Mouse (Mus musculus): ENCODE data around the gene Gm10354.
"Not testable (repeated sequence)": the region's sequence is repeated elsewhere in the genome, so short reads cannot be mapped to it uniquely, and the experiment has no call there.

The Gm10354 gene

DNA sequence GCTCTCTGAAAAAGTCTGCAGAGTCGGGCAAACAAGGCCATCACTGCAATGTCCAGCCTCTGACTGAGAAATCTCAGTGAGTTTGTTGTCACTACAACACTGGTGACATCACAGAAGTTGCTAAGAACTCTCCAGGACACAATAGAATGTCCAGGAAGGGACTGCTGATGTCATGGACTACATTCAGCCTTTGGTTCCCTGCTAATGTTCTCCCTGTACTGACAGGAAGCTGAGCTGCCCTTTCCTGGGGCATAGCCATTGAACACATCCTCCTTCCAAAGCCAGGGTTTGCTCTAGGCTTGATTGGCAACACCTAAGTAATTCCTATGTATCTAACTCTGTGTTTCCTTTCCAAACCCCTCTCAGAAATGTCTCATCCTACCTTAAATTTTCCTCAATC, at the start of gene Gm10354:
Gene Gm10354 (minus strand): TSS at position 101 of the 400 bp plus-strand sequence.
- DNase-seq (ENCODE audit: low spot score in 2 of 2): not testable (repeated sequence)

DNA sequence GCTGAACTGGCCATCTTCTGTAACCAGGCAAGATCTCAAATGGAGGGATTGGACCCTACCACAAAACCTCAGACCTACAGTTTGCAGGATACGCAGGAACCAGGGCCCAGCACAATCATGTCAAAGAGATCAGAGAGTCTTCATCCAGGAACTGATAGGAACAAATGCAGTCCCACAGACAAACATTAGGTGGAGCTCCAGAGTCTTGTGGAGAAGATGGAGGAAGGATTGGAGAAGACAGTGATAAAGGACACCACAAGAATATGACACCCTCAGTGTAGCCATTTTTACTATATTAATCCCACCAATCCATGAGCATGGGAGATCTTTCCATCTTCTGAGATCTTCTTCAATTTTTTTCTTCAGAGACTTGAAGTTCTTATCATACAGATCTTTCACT, 45.6 kb upstream of the Gm10354 start:
- DNase-seq (ENCODE audit: low spot score in 2 of 2): not testable (repeated sequence)

DNA sequence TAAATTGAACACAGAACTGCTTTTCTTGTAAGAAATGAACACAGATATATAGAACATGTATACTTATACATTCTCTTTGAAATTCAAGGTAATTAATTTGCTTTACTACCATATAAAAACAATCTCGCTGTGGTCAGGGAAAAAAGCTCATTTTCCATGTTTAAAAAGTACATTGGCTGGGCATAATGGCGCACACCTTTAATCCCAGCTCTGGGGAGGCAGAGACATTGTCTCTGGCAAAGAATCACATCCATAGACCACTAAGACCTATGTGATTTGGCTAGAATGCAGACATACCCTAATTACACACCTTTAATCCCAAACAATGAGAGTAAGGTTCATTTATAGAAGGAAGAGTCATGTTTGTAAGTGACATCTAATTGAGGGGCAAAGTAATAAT, 41.3 kb upstream of the Gm10354 start:
- DNase-seq (ENCODE audit: low spot score in 2 of 2): not testable (repeated sequence)

DNA sequence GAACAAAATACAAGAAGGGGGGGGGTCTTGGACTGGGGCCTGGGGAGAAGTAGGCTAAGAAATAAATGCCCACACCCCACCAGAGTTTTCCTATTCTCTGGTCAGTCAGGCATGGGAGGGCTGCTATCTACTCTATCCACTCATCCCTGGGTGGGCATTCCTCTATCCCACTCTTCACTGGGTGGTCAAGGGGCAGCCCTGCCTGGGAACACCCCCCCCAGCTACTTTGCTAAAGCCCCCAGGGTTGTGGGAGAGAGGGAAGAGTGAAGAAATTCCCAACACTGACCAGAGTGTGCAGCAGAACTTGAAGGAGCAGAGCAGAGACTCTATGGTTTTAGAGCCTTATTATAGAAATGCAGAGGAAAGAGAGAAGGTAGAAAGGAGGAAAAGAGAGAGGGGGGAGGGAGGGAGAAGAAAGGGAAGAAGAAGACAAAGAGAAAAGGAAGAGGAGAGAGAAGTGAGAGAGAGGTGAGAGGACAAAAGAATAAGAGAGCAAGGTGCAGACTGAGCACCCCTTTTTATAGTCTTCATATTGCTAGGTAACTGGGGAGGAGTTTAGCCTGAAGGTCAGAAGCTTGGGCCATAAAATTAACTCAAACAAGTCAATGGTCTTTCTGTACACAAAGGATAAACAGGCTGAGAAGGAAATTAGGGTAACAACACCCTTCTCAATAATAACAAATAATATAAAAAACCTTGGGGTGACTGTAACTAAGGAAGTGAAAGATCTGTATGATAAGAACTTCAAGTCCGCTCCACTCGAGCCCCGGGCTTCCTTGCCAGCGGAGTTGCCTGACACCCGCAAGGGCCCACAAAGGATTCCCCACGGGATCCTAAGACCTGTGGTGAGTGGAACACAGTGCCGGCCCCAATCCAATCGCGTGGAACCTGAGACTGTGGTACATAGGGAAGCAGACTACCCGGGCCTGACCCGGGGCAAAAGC, 32.2 kb upstream of the Gm10354 start:
- not testable (repeated sequence) for DNase-seq (ENCODE audit: low spot score in 2 of 2)

DNA sequence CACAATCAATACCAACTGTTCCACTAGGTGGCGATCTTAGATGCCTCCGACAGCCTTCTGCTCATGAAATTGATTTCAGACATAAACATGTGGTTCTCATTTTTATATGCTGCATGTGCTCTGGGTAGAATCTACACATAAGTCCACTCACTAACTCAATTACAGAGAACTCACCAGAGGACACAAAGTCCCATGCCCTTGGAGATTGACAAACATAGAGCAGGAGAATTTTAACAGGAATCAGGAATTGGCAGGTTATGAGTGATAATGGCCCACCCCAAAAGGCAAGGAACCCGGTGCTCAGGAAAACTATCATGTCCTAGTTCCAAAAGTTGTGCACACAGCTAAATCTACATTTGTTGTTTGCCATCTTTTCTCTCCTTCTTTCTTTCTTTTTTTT, 28.2 kb upstream of the Gm10354 start:
- not testable (repeated sequence) for DNase-seq (ENCODE audit: low spot score in 2 of 2)

DNA sequence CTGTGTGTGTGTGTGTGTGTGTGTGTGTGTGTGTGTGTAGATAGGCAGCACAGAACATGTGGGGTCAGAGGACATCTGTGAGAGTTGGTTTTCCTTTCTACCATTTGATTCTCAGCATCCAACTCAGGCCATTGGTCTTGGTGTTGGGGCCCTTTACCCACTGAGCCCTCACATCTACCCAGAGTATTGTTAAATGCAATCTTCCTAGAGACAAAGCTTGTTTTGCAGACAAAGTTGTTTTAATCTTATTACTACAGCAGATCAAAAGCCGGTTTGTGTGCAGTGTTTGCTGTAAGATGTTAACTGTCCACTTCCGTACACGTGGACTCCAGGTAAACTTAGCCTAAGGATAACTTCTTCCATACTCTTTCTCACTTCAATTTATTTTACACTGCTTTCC, 27.6 kb upstream of the Gm10354 start:
- DNase-seq (ENCODE audit: low spot score in 2 of 2): not testable (repeated sequence)

DNA sequence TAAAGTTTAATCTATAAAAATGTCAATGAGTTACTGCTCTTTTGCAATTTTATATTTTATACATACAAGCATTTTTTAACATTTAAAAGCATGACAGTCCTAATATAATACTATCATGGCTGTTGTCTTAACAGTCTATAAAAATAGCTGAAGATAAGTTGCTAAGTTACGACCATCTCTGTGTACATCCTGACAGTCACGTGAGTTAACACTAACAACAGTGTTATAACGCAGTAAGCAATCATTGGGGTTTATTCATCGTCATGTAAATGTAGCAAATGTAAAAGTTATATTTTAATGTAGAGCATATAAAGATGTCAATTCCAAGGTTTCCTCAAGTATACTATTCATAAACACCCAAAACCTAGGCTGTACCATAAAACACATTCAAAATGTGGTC, 26.8 kb upstream of the Gm10354 start:
- not testable (repeated sequence) for DNase-seq (ENCODE audit: low spot score in 2 of 2)

DNA sequence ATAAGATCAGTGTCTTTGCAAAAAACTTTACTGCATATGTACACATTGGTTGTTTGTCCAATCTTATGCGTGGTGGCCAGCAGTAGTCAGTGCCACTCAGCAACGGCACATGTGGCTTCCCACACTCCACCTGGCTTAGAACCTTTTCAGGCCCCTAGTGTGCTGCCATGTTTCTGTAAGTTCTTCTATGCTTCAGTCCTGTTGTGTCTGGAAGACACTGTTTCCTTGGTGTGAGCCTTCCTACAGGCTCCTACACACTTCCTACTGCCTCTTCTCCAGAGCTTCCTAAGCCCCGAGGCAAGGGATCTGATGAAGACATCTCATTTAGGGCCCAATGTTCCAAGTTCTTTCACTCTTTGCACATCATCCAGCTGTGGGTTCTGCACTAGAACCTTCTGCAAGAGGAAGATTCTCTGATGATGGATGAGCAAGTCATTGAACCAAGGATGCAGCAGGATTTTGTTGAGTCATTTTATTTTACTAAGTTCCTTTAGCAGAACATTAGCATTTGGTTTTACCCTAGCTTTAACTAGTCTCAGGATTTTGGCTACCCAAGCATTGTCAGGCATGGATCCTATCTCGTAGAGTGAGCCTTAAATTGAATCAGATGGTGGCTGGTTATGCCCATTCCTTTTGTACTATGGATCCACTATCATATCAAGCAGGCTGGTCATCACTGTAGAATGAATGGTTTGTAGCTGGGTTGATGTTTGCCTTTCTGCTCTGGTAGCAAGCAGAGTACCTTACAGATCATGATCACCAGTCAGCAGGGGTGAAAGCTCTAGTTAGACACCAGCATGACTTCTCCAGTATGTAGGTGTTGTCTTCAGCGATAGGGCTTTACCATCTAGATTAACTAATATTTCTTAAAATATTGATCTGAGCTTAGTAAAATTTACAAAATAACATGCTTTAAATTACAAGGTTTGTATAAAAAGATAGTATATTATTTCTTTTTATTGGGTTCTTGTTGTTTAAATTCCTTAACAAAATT, 26.1 kb upstream of the Gm10354 start:
- not testable (repeated sequence) for DNase-seq (ENCODE audit: low spot score in 2 of 2)

DNA sequence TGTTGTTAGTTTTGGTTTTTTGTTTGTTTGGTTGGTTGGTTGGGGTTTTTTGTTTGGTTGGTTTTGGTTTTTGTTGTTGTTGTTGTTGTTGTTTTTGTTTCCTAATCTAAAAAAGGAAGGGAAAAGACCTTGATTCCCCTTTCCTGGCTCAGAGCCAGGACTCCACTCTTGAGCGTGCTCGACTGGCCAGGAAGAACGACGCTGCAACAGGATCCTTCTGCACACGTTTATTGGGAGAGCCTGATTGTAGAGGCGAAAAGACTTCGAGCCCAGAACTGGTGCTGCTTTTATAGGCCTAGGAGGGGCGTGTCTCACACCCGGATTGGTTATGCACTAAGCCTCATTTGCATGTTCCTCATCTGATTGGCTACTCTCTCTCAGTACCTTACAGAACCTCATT, 19.3 kb upstream of the Gm10354 start:
- not testable (repeated sequence) for DNase-seq (ENCODE audit: low spot score in 2 of 2)

DNA sequence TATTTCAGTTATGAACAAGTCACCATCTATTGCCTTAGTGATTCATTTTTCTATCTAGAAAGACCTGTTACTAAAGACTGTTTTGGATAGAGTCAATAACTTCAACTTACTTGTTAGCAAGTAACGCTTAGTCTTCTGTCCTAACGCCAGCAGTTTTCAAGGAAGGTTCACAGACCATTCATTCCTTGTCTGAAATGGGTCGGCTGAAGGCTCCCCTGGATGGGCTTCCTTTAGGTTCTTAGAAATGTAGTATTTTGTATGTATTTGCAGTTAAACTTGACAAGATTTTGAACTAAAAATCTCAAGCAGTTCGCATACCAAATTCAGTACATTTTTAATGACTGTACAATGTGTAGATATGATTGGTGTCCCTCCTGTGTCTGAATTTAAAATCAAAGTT, 18.8 kb upstream of the Gm10354 start:
- DNase-seq (ENCODE audit: low spot score in 2 of 2): not testable (repeated sequence)

DNA sequence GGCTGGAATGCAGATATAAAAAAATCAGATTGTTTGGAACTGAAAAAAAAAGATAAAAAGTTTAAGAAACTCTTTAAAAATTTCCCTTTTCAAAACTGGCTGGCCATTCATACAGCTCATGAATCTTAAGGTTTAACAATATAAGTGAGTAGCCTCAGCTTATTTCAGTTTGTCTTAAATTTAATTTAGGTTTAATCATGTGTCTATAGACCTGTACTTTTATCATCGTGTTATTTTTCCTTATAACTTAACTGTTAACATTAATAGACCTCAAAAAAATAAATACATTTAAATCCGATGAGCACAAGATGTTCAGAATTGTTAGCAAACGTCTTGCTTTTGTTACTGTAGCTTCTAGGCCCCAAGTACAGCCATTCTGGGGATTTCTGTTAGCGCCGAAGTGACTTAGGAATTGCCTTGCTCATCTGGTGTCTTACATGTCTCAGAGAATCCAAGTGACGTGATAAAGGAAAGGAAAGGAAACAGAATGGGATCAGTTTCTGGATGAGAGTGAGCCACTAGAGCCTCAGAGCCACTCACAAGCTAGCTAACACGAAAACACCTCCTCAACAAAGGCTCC, 18.0 kb upstream of the Gm10354 start:
- DNase-seq (ENCODE audit: low spot score in 2 of 2): not testable (repeated sequence)

DNA sequence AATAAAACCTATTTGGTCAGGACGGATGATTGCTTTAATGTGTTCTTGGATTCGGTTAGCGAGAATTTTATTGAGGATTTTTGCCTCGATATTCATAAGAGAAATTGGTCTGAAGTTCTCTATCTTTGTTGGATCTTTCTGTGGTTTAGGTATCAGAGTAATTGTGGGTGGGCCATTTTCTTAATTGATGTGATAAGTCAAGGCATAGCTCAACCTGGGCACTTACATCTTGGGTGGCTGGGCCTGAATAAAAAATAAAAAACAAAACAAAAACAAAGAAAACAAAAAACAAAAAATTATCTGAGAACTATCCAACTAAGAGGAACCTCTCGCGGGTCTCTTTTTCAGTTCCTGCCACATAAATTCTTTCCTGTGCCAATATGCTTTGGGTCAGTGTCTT, 15.4 kb upstream of the Gm10354 start:
- not testable (repeated sequence) for DNase-seq (ENCODE audit: low spot score in 2 of 2)

DNA sequence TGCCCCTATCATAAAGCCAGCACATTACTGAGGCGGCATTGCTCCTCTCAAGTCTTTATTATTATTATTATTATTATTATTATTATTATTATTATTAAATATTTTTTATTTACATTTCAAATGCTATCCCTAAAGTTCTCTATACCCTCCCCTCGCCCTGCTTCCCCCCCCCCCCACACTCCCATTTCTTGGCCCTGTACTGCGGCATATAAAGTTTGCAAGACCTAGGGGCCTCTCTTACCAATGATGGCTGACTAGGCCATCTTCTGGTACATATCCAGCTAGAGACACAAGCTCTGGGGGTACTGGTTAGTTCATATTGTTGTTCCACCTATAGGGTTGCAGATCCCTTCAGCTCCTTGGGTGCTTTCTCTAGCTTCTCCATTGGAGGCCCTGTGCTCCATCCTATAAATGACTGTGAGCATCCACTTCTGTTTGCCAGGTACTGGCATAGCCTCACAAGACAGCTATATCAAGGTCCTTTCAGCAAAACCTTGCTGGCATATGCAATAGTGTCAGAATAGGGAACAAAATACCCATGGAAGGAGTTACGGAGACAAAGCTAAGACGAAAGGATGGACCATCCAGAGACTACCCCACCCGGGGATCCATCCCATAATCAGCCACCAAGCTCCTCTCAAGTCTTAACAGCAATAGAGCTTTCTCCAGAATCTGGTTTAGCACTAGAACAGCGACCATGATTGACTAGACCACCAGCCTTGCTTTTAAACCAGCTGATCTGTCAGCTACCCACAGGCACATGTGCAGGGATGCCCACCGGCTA, 11.8 kb upstream of the Gm10354 start:
- DNase-seq (ENCODE audit: low spot score in 2 of 2): not testable (repeated sequence)

DNA sequence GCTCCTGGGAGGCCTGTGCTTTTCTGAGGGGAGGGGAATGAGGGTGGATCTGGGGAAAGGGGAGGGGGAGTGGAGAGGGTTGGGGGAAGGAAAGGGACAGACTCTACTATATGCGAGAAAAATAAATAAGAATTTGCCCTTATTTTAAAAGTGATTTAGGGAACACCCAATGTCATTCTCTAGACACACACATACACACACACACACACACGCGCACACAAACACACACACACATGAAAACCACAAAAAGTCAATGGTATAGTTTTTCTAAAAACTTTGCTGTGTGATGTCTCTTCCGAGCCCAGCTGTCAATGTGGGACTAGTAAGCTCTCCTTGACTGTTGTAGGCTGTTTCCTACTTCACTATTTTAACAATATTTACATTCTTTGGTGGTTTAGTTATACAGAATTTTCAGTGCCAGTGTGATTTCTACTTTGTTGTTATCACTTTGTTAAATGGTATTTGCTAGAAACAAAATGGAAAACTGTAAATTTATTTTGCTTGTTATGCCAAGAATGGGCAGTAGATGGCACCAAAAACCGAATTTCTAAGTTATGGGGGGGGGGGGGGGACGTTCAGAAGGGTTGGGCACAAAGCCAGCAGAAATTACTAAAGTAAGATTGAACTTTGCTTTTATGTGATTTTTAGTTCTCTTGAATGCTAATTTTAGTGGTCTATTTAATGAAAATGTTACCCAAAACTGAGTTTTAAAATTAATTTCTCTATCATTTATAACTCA, 8.1 kb upstream of the Gm10354 start:
- DNase-seq (ENCODE audit: low spot score in 2 of 2): not testable (repeated sequence)

DNA sequence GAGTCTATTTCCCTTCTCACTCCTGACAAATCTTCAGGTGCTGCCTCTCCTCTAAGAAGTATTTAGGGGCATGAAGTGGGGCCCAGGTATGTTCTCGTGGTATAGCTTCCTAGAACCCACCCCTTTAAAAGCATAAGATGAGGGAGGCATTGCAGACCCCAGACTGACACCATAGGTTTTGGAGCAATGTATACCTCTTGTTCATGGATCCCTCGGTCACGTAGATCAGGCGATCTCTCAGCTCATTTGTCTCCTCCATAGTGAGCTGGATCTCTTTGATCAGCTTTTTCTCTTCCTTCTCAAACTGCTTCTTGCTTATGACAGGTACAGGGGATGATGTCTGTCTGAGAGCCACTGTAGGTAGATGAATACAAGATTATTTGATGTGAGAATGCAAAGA, 1.4 kb downstream of the Gm10354 start:
- DNase-seq (ENCODE audit: low spot score in 2 of 2): not testable (repeated sequence)

DNA sequence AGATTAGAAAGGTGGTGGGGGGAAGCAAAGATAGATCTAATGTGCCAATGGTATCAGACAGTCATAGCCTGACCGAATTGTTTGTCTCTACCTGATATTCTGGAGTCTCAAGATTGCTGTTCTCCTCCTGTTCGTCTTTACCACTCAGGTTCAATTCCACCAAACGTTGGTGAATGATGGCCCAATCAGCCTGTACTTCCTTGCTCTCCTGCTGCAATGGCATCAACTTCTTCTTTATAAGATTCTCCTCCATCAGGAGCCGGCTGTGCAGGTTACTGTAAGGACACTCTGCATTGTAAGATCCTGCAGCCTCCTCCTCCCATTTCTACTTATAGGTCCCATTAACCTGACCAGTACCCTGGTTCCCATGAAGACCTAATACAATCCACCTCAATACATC, 3.4 kb downstream of the Gm10354 start:
- DNase-seq (ENCODE audit: low spot score in 2 of 2): not testable (repeated sequence)

DNA sequence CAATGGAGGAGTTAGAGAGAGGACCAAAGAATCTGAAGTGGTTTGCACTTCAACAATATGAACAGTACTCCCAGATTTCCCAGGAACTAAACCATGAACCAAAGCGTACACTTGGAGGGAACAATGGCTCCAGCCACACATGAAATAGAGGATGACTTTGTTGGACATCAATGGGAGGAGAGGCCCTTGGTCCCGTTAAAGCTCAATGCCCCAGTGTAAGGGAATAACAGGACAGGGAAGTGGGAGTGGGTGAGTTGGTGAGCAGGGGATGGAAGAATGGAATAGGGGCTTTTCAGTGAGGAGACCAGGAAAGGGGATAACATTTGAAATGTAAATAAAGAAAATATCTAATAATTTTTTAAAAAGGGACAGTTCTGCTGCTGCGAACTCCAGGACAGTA, 5.9 kb downstream of the Gm10354 start:
- DNase-seq (ENCODE audit: low spot score in 2 of 2): not testable (repeated sequence)

DNA sequence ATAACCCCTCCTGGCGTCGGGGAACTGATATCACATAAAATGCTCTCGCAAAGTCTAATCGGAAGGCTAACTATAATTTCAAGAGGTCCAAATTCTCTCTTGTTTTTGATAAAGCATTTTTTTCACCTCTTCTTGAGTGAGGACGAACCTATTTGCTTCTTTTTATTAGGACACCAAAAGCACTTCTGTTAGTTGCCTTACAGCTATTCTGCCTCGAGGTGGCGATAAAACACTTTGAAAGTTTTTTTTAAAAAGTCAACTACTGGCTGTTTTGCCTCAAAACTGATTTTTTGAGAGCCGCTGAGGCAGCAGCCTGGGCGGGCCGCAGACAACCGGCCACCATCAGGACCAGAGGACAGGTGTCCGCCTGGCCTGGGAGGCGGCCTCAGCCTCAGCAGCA, 14.9 kb downstream of the Gm10354 start:
- DNase-seq (ENCODE audit: low spot score in 2 of 2): not testable (repeated sequence)

DNA sequence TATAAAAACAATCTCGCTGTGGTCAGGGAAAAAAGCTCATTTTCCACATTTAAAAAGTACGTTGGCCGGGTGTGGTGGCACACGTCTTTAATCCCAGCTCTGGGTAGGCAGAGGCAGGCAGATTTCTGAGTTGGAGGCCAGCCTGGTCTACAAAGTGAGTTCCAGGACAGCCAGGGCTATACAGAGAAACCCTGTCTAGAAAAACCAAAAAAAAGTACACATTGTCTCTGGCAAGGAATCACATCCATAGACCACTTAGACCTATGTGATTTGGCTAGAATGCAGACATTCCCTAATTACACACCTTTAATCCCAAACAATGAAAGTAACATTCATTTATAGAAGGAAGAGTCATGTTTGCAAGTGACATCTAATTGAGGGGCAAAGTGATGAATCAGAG, 17.2 kb downstream of the Gm10354 start:
- not testable (repeated sequence) for DNase-seq (ENCODE audit: low spot score in 2 of 2)

Measured in heart, adult 9 months (tissue).